Mouse (Mus musculus): ENCODE results near the gene Commd9. TPM values are rescaled to one million over a fixed set of nuclear protein-coding genes. Genes with fewer than 3 reads are reported as not detected.

Commd9 gene
- polyA plus RNA-seq, 1 experiment from 2014 or later: 29.0 TPM

Other genes with a start within 250 kb of the Commd9 start
- gene Rag1, start 236.7 kb upstream of the Commd9 start, polyA plus RNA-seq (2016; fragmentation: Nextera tagmentation; extraction: Ambion mirVana): 0.04 TPM in 2 replicates
- gene B230118H07Rik, start 236.7 kb upstream of the Commd9 start, polyA plus RNA-seq (2016; fragmentation: Nextera tagmentation; extraction: Ambion mirVana): 21.8 and 22.2 TPM in 2 replicates
- gene Traf6, start 207.8 kb upstream of the Commd9 start, polyA plus RNA-seq (2016; fragmentation: Nextera tagmentation; extraction: Ambion mirVana): 6.3 and 7.2 TPM in 2 replicates
- gene Prr5l, start 3.2 kb upstream of the Commd9 start, polyA plus RNA-seq (2016; fragmentation: Nextera tagmentation; extraction: Ambion mirVana): 5.1 and 5.5 TPM in 2 replicates